Mouse (Mus musculus): ENCODE data around the gene Thumpd3.

GRCm38 (mm10) chr6:113033185-113033584 is 12.8 kb upstream of the Thumpd3 start:
- TF ChIP-seq CTCF (IDR thresholded peaks at IDR 0.05; ENCODE audit: low read depth, low read length) (no peak), GATA1 (IDR thresholded peaks at IDR 0.05; ENCODE audit: borderline replicate concordance, low read length) (no peak), TAL1 (conservative IDR thresholded peaks at IDR 0.05; ENCODE audit: low read depth, low read length) (no peak), POLR2AphosphoS5 (IDR thresholded peaks at IDR 0.05; ENCODE audit: insufficient replicate concordance, low read depth, low read length) (no peak), GATA2 (IDR thresholded peaks at IDR 0.05; ENCODE audit: borderline replicate concordance, low read depth, low read length) (no peak)
